Mouse (Mus musculus) heart, postnatal 25 days (tissue): ENCODE results near the gene Gm11541. TPM values are rescaled to one million over a fixed set of nuclear protein-coding genes. Genes with fewer than 3 reads are reported as not detected.

ENCODE experiments used
- total RNA-seq, 2 experiments: library from RNA; stranded (reverse); gene quantifications; 2 replicates each; pipeline ENCODE4 v1.2.3; 2021

Gm11541 gene
- total RNA-seq, 2 experiments from 2014 or later: not detected

Other genes with a start within 250 kb of the Gm11541 start
- gene Cacna1g, start 230.3 kb downstream of the Gm11541 start, total RNA-seq: 10 to 100 TPM; 15.4 to 21.5 TPM
- under 1 TPM; 0.34 to 0.42 TPM for gene Spata20, start 218.3 kb downstream of the Gm11541 start, total RNA-seq
- 10 to 100 TPM; 26.7 to 29.7 TPM for gene Epn3, start 204.5 kb downstream of the Gm11541 start, total RNA-seq
- 1 to 10 TPM in 1 of 2 experiments, under 1 TPM in 1; 0.68 to 1.1 TPM for gene Mycbpap, start 182.8 kb downstream of the Gm11541 start, total RNA-seq
- 10 to 100 TPM; 11.3 to 11.5 TPM for gene Rsad1, start 155.2 kb downstream of the Gm11541 start, total RNA-seq
- gene Chad, start 139.5 kb downstream of the Gm11541 start, total RNA-seq: 1 to 10 TPM; 1.5 TPM
- 10 to 100 TPM; 16.2 to 18.3 TPM for gene Acsf2, start 102.6 kb downstream of the Gm11541 start, total RNA-seq
- 10 to 100 TPM; 32.1 to 33.4 TPM for gene Lrrc59, start 74.7 kb downstream of the Gm11541 start, total RNA-seq
- gene Mrpl27, start 50.7 kb downstream of the Gm11541 start, total RNA-seq: 10 to 100 TPM; 61.7 to 63.8 TPM
- gene Eme1, start 50.5 kb downstream of the Gm11541 start, total RNA-seq: under 1 TPM; 0.13 to 0.17 TPM
- gene Xylt2, start 27.0 kb downstream of the Gm11541 start, total RNA-seq: 1 to 10 TPM; 9.6 to 9.7 TPM
- gene Cdc34b, start 37.3 kb upstream of the Gm11541 start, total RNA-seq: under 1 TPM; 0.59 to 0.86 TPM
- not detected for gene Tmem92, start 78.2 kb upstream of the Gm11541 start, total RNA-seq
- 100 to 1,000 TPM; 182 to 211 TPM for gene Col1a1, start 231.7 kb upstream of the Gm11541 start, total RNA-seq